Mouse (Mus musculus): ENCODE measurements around the gene Dennd1b. TPM values are rescaled to one million over a fixed set of nuclear protein-coding genes. Genes with fewer than 3 reads are reported as not detected.

The Dennd1b gene
- polyA plus RNA-seq, 1 experiment from 2014 or later = 14.7 TPM

Other genes with a start within 250 kb of the Dennd1b start
- gene Lhx9, start 114.9 kb upstream of the Dennd1b start, polyA plus RNA-seq (2014; fragmentation: Nextera tagmentation; extraction: Ambion mirVana) = 31.4 and 32.1 TPM in 2 replicates
- gene 2310009B15Rik, start 106.6 kb upstream of the Dennd1b start, polyA plus RNA-seq (2014; fragmentation: Nextera tagmentation; extraction: Ambion mirVana) = 42.4 and 44.6 TPM in 2 replicates